Mouse (Mus musculus): Measurements from ENCODE around the gene Ankrd13d. TPM values are rescaled to one million over a fixed set of nuclear protein-coding genes. Genes with fewer than 3 reads are reported as not detected.
A peak's percentile ranks its signal among the peaks of the same experiment; 100 is the strongest.

The Ankrd13d gene
- total RNA-seq, 1 experiment from 2014 or later = 6.0 TPM

- ATAC-seq (replicated peaks in 1 of 2; ENCODE audit: insufficient read depth in 1 of 2, low FRiP score in 2 of 2, low TSS enrichment in 1 of 2, low read depth in 1 of 2, poor library complexity in 2 of 2, severe bottlenecking in 2 of 2) = no peak
Measured at GRCm38 (mm10) chr19:4304251-4304821, 21.4 kb upstream of the Ankrd13d start.

DNA sequence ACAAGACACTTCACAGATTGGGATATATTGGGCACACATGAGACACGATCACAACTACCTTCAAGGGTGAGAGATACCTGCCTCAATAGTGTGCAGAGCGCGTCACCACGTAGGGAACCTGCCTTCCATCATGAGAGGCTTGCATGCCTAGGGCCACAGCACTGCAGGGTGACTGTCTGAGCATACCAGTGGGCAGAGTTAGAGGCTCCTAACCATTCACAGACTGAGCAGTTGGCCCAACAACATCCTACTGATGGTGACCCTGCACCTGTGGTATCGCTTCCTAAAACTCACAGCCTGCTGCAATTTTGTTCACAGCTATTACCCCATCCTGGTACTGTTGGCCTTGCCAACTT lies 20.7 kb upstream of the Ankrd13d start:
- no peak for ATAC-seq (replicated peaks in 1 of 2; ENCODE audit: insufficient read depth in 1 of 2, low FRiP score in 2 of 2, low TSS enrichment in 1 of 2, low read depth in 1 of 2, poor library complexity in 2 of 2, severe bottlenecking in 2 of 2)

GRCm38 (mm10) chr19:4302936-4303639 lies 20.2 kb upstream of the Ankrd13d start:
- ATAC-seq (replicated peaks in 1 of 2; ENCODE audit: insufficient read depth in 1 of 2, low FRiP score in 2 of 2, low TSS enrichment in 1 of 2, low read depth in 1 of 2, poor library complexity in 2 of 2, severe bottlenecking in 2 of 2) = no peak

- ATAC-seq (replicated peaks in 1 of 2; ENCODE audit: insufficient read depth in 1 of 2, low FRiP score in 2 of 2, low TSS enrichment in 1 of 2, low read depth in 1 of 2, poor library complexity in 2 of 2, severe bottlenecking in 2 of 2) = peak; percentile 40 to 60
Measured at GRCm38 (mm10) chr19:4301735-4302651, 19.1 kb upstream of the Ankrd13d start.

DNA sequence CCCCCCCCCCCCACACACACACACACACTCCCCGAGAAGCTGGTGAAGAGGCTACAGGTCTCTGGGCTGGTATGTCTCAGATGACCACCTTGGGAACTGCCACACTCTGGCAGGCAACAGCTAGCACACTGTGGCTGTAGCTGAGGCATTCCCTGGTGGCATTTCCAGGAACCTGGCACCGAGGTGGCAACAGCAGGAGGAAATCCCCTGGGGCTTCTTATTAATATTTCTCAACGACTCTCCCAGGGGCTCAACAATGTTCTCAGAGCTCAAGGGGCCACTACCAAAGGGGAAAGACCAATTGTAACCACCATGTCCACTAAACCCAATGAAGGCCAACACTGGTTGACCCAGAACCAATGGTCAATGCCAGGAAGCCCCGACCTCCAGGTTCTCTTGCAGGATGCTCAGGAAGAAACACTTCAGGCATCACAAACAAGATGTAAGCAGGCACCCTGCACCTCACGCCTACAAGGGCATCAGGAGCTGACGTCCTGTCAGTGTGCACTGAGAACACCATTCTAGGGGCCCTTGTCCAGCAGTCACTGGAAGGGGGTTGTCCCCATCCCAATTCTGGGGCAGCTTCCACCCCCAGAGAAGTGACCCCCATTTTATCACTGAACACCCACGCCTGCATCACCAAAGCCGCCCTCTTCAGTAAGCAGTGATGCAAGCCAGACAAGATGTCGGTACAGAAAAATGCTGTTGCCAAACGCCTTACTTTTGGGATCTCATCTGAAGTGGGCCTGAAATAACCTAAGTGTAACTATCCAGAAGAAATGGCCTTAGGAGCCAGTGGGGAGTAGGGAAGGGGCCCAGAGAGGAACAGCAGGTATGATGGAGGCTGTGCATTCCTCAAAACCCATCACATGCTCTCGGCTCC lies 18.2 kb upstream of the Ankrd13d start:
- no peak for ATAC-seq (replicated peaks in 1 of 2; ENCODE audit: insufficient read depth in 1 of 2, low FRiP score in 2 of 2, low TSS enrichment in 1 of 2, low read depth in 1 of 2, poor library complexity in 2 of 2, severe bottlenecking in 2 of 2)

- ATAC-seq (replicated peaks in 1 of 2; ENCODE audit: insufficient read depth in 1 of 2, low FRiP score in 2 of 2, low TSS enrichment in 1 of 2, low read depth in 1 of 2, poor library complexity in 2 of 2, severe bottlenecking in 2 of 2) = peak; percentile 81 to 82
Measured at GRCm38 (mm10) chr19:4300271-4300704, 17.4 kb upstream of the Ankrd13d start.

GRCm38 (mm10) chr19:4299574-4300270 lies 16.8 kb upstream of the Ankrd13d start:
- peak; percentile 14 to 23; a peak in 3 of 4 replicates for ATAC-seq (replicated peaks in 1 of 2; ENCODE audit: insufficient read depth in 1 of 2, low FRiP score in 2 of 2, low TSS enrichment in 1 of 2, low read depth in 1 of 2, poor library complexity in 2 of 2, severe bottlenecking in 2 of 2)

DNA sequence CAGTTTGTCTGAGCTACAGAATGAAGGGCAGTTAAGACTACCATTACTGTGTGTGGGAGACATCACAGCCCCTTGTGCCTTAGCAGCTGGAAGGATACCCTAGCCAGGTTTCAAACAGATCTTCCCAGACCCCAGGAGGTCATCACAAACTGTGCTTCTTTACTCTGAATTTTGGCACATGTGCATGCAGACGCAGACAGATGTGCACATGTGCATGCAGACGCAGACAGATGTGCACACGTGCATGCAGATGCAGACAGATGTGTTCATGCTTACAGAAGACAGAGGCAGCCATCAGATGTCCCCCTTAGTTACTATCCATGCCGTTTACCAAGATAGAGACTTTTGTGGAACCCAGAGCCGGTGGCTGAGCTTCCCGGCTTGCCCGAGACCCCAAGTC lies 16.2 kb upstream of the Ankrd13d start:
- no peak for ATAC-seq (replicated peaks in 1 of 2; ENCODE audit: insufficient read depth in 1 of 2, low FRiP score in 2 of 2, low TSS enrichment in 1 of 2, low read depth in 1 of 2, poor library complexity in 2 of 2, severe bottlenecking in 2 of 2)

DNA sequence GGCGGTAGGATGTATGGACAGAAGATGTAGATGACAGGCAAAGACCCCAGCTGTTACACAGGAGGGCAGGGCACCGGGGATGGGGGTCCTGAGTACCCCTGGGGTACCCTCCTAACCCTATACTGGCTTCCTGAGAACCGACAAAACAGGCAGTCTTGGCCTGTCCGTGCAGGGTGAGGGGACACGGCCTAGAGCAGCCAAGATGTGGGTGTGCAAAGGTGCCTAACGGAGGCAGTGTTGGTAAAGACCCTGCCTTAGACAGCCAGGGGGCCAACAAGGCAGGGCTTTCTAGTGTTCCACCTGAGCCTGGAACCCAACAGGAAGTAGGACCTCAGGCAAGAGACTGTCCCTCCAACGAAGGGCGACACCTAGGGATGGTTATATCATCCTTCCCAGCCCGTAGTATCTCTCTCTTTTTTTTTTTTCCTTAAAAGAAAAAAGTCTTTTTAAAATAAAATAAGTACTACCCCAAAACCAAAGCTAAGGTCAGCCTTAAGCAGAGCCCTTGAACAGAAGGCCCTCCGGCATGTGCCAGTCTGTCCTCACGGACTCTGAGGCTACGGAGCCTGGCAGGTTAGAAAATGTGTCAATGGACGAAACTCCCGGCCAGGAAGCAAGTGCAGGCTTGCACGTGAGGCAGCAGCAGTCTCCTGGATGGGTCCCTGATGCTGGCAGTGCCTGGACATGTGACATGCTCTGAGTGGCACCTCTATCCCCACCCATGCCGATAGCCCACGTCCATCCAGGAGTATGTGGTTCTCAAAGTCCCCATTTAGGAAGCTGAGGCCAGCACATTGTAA lies 15.6 kb upstream of the Ankrd13d start:
- ATAC-seq (replicated peaks in 1 of 2; ENCODE audit: insufficient read depth in 1 of 2, low FRiP score in 2 of 2, low TSS enrichment in 1 of 2, low read depth in 1 of 2, poor library complexity in 2 of 2, severe bottlenecking in 2 of 2) = no peak

- no peak for ATAC-seq (replicated peaks in 1 of 2; ENCODE audit: insufficient read depth in 1 of 2, low FRiP score in 2 of 2, low TSS enrichment in 1 of 2, low read depth in 1 of 2, poor library complexity in 2 of 2, severe bottlenecking in 2 of 2)
Measured at GRCm38 (mm10) chr19:4297851-4298250, 14.9 kb upstream of the Ankrd13d start.

DNA sequence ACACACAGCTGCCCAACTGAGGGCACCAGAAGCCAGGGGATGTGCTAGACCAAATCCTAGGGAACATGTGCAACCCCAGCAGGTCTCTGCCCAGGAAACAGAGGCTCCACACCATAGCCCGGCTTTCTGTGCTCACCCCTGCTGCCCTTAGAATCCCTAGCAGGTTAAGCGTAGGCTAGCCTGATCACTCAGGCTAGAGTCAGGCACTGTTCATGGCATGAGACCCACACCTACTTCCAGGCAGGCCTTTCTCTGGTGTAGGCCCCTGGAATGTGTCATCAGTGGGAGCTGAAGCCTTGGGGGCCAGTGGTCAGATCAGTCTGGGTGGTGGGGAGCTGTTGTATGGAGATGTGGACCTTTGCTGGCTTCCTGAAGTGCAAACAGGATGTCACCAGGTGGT lies 13.7 kb upstream of the Ankrd13d start:
- ATAC-seq (replicated peaks in 1 of 2; ENCODE audit: insufficient read depth in 1 of 2, low FRiP score in 2 of 2, low TSS enrichment in 1 of 2, low read depth in 1 of 2, poor library complexity in 2 of 2, severe bottlenecking in 2 of 2) = no peak

DNA sequence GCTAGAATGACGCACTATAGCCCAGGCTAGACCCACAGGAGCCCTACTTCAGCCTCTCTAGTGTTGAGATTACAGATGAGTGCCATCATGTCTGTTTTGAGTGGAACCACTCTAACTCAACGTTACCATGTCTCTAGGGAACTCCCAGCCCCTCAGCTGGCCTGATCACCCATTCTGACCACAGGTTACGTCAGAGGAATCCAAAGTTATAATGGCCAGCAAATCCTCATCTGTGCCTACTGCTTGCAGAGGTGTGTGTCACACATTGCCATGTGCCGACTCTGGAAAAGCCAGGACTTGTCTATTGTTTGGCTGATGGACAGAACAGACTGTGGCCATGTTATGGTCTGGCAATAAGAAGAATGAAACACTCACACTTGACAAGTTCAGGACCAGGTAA lies 12.5 kb upstream of the Ankrd13d start:
- no peak for ATAC-seq (replicated peaks in 1 of 2; ENCODE audit: insufficient read depth in 1 of 2, low FRiP score in 2 of 2, low TSS enrichment in 1 of 2, low read depth in 1 of 2, poor library complexity in 2 of 2, severe bottlenecking in 2 of 2)

GRCm38 (mm10) chr19:4294381-4295097 lies 11.6 kb upstream of the Ankrd13d start:
- peak; percentile 88 to 91 for ATAC-seq (replicated peaks in 1 of 2; ENCODE audit: insufficient read depth in 1 of 2, low FRiP score in 2 of 2, low TSS enrichment in 1 of 2, low read depth in 1 of 2, poor library complexity in 2 of 2, severe bottlenecking in 2 of 2)

DNA sequence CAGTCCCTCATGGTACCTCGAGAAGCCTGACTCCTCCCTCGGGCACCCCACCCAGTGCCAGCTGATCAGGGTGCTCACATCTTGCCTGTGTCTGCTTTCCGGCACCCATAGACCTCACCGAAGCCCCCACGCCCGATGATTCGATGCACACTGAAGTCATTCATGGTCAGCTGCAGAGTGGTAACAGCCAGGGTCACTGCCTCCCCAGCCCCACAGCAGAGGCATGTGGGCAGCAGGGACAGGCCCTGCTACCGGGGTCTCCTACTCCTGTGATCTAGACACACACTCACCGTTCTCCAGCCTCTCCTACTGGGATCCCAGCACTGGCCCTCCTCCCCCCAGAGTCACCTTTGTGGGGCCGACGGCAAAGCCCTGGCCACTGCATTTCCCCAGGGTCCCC lies 8.2 kb upstream of the Ankrd13d start:
- ATAC-seq (replicated peaks in 1 of 2; ENCODE audit: insufficient read depth in 1 of 2, low FRiP score in 2 of 2, low TSS enrichment in 1 of 2, low read depth in 1 of 2, poor library complexity in 2 of 2, severe bottlenecking in 2 of 2) = no peak

GRCm38 (mm10) chr19:4290749-4291148 lies 7.8 kb upstream of the Ankrd13d start:
- ATAC-seq (replicated peaks in 1 of 2; ENCODE audit: insufficient read depth in 1 of 2, low FRiP score in 2 of 2, low TSS enrichment in 1 of 2, low read depth in 1 of 2, poor library complexity in 2 of 2, severe bottlenecking in 2 of 2) = no peak

DNA sequence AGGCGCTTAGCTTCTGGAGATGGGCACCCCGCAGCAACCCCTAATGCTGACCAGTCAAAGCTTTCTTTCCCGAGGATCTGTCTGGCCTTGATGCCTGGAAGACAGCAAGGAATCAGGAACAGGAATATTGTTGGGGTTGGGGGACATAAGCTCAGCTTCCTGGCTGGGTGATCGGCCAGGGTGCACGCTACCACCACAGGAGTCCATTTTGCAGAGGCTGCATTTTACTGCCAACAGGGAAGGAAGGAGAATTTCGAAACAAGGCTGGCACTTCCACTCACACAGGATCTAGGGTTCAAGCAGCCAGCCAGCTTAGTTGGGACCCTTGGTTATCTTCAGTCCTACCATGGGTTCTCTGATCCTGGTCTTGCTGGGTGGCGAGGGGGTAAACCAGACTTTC lies 716 bp upstream of the Ankrd13d start:
- ATAC-seq (replicated peaks in 1 of 2; ENCODE audit: insufficient read depth in 1 of 2, low FRiP score in 2 of 2, low TSS enrichment in 1 of 2, low read depth in 1 of 2, poor library complexity in 2 of 2, severe bottlenecking in 2 of 2) = no peak
